Mouse (Mus musculus) stomach, postnatal 0 days (tissue): ENCODE results near the gene Mpped1. TPM values are rescaled to one million over a fixed set of nuclear protein-coding genes. Genes with fewer than 3 reads are reported as not detected.

Experiments
- ATAC-seq: fragments of 200-750 bp; cut with Nextera tagmentation; 2 replicates; pipeline ENCODE4 v1.8.0; 2017; ENCODE audit not compliant: low FRiP score, low TSS enrichment
- DNase-seq: peaks from one replicate; pipeline ENCODE4 v3.0.0-alpha.2; 2016; ENCODE audit warnings: low spot score
- H3K27ac ChIP-seq: fragments of 300-500 bp; sonication (generic); replicated peaks from 2 replicates; pipeline ENCODE4 v1.5.1; 2014; ENCODE audit warnings: mild to moderate bottlenecking, control low read depth
- H3K27me3 ChIP-seq: fragments of 300-500 bp; sonication (generic); 2 replicates; pipeline ENCODE4 v1.6.1; 2014; ENCODE audit warnings: low read length; ENCODE audit not compliant: control insufficient read depth, insufficient read depth
- H3K36me3 ChIP-seq: fragments of 300-500 bp; sonication (generic); 2 replicates; pipeline ENCODE4 v1.6.1; 2014; ENCODE audit warnings: low read length, mixed read lengths; ENCODE audit not compliant: control insufficient read depth, insufficient read depth
- H3K4me1 ChIP-seq: fragments of 300-500 bp; sonication (generic); replicated peaks from 2 replicates; pipeline ENCODE4 v1.6.1; 2014; ENCODE audit warnings: antibody characterized with exemption; ENCODE audit not compliant: control insufficient read depth, insufficient read depth
- H3K4me2 ChIP-seq: fragments of 300-500 bp; sonication (generic); replicated peaks from 2 replicates; pipeline ENCODE4 v1.6.1; 2014; ENCODE audit warnings: low read depth, mild to moderate bottlenecking, control low read depth, moderate library complexity
- H3K4me3 ChIP-seq: fragments of 300-500 bp; sonication (generic); 2 replicates; pipeline ENCODE4 v1.5.1; 2014; ENCODE audit warnings: low read depth, low read length, control low read depth
- H3K9ac ChIP-seq: fragments of 300-500 bp; sonication (generic); 2 replicates; pipeline ENCODE4 v1.6.1; 2014; ENCODE audit warnings: mild to moderate bottlenecking, low read length, control low read depth, mixed read lengths
- H3K9me3 ChIP-seq: fragments of 300-500 bp; sonication (generic); 2 replicates; pipeline ENCODE4 v1.6.1; 2016; ENCODE audit warnings: low read length; ENCODE audit not compliant: control insufficient read depth
- CTCF ChIP-seq: IDR thresholded peaks from 2 replicates; pipeline ENCODE4 v1.5.1; 2016; ENCODE audit warnings: antibody characterized with exemption, low read depth, mild to moderate bottlenecking, moderate library complexity
- EP300 ChIP-seq: optimal IDR thresholded peaks from 2 replicates; pipeline ENCODE3; 2016; ENCODE audit warnings: antibody characterized with exemption
- WGBS: fragments of 180-500 bp; shearing (Covaris S2); extraction: QIAGEN DNeasy Blood & Tissue Kit; methylation state at CpG from one replicate; pipeline ENCODE4 v1.1.7; 2014; 5-methylcytosine and 5-hydroxymethylcytosine counted together
- polyA plus RNA-seq: library from polyadenylated mRNA; unstranded; fragments of >200 nt; fragmentation: Nextera tagmentation; extraction: Ambion mirVana; gene quantifications from 2 replicates; pipeline ENCODE4 v1.2.1, GENCODE M21; 2015

Mpped1 gene
- polyA plus RNA-seq, 1 experiment from 2014 or later, result 0.08 TPM

DNA sequence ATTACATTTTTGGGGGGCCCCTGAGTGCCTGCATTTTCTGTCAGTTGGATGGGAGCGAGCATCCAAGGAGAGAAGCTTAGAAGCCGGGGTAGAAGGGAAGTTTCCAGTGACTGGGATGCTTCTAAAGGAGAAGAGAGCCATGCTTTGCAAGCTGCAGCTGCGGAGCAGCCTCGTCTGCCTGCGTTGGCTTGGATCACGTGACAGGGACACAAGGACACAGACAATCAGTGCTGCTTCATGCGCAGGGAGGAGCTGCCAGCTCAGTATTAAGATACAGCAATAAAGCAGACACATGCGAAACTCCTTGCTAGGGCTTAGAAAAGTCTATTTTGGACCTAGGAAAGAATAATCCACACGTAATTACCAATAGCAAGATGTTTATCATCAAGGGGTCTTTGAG, 118.0 kb downstream of the Mpped1 start:
- DNase-seq, result no peak

DNA sequence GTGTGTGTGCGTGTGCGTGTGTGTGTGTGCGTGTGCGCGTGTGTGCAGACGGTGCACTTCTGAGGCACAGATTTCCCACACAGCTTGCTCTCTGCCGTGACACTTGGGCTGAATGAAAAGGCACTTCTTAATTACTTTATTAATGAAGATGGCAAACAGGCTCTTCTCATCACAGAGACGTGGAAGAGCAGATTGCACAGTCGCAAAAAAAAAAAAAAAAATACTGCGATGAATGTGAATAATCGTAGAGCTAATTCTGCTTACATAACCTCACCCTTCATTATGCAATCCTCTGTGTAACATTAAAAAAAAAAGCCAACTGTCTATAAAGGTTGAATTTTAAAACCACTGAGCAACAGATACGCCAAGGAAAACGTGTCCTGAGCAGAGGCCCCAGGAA, 127.2 kb downstream of the Mpped1 start:
- DNase-seq (no peak), ATAC-seq (no peak)
- Histone ChIP-seq H3K4me2 (no peak overlapping the region), H3K36me3 (no peaks in the 10 kb centered on the region), H3K9me3 (no peaks in the 10 kb centered on the region), H3K27ac (no peak overlapping the region), H3K4me1 (no peaks in the 10 kb centered on the region), H3K9ac (no peak overlapping the region), H3K27me3 (no peaks in the 10 kb centered on the region), H3K4me3 (no peak overlapping the region)
- TF ChIP-seq CTCF, result no peak
- TF ChIP-seq EP300, result no peak
- WGBS, result 75% methylated on average over 13 of the region's 13 CpGs

More for the DNA sequence above, 118.0 kb downstream of the Mpped1 start:
- H3K4me3 ChIP-seq, result no peak overlapping the region
- no peaks in the 10 kb centered on the region for H3K27me3 ChIP-seq
- TF ChIP-seq EP300 (no peak), CTCF (no peak)
- WGBS, result 69% methylated on average over 9 of the region's 9 CpGs
- no peak overlapping the region for H3K9ac ChIP-seq
- H3K36me3 ChIP-seq, result no peaks in the 10 kb centered on the region
- no peak for ATAC-seq
- H3K27ac ChIP-seq, result no peak overlapping the region
- no peaks in the 10 kb centered on the region for H3K9me3 ChIP-seq
- H3K4me2 ChIP-seq, result no peak overlapping the region
- H3K4me1 ChIP-seq, result no peaks in the 10 kb centered on the region

Other genes with a start within 250 kb of the Mpped1 start
- gene Tspo, start 215.9 kb upstream of the Mpped1 start, polyA plus RNA-seq, result 277 and 284 TPM in 2 replicates
- 24.9 and 25.5 TPM in 2 replicates for gene Mcat, start 215.7 kb upstream of the Mpped1 start, polyA plus RNA-seq
- 17.3 and 17.6 TPM in 2 replicates for gene Ttll12, start 184.3 kb upstream of the Mpped1 start, polyA plus RNA-seq
- gene Scube1, start 54.4 kb upstream of the Mpped1 start, polyA plus RNA-seq, result 5.0 and 5.5 TPM in 2 replicates